Mouse (Mus musculus) intestine, embryonic 15.5 days (tissue): Measurements from ENCODE around the gene Tkfc. TPM values are rescaled to one million over a fixed set of nuclear protein-coding genes. Genes with fewer than 3 reads are reported as not detected.
"Not testable (repeated sequence)": the region's sequence is repeated elsewhere in the genome, so short reads cannot be mapped to it uniquely, and the experiment has no call there.

Experiments used
- ATAC-seq: fragments of 200-750 bp; cut with Nextera tagmentation; 2 replicates; pipeline ENCODE4 v1.8.0; 2017; ENCODE audit warnings: moderate TSS enrichment, moderate library complexity
- H3K27ac ChIP-seq: fragments of 300-500 bp; sonication (generic); 2 replicates; pipeline ENCODE4 v1.5.1; 2015; ENCODE audit warnings: mild to moderate bottlenecking, inconsistent platforms
- H3K27me3 ChIP-seq: fragments of 300-500 bp; sonication (generic); replicated peaks from 2 replicates; pipeline ENCODE4 v1.6.1; 2015; ENCODE audit warnings: inconsistent platforms
- H3K36me3 ChIP-seq: fragments of 300-500 bp; sonication (generic); 2 replicates; pipeline ENCODE4 v1.6.1; 2015; ENCODE audit warnings: inconsistent platforms
- H3K4me1 ChIP-seq: fragments of 300-500 bp; sonication (generic); replicated peaks from 2 replicates; pipeline ENCODE4 v1.6.1; 2015; ENCODE audit warnings: inconsistent platforms
- H3K4me2 ChIP-seq: fragments of 300-500 bp; sonication (generic); replicated peaks from 2 replicates; pipeline ENCODE4 v1.6.1; 2015; ENCODE audit warnings: mild to moderate bottlenecking, inconsistent platforms
- H3K4me3 ChIP-seq: fragments of 300-500 bp; sonication (generic); replicated peaks from 2 replicates; pipeline ENCODE4 v1.5.1; 2015; ENCODE audit warnings: inconsistent platforms
- H3K9ac ChIP-seq: fragments of 300-500 bp; sonication (generic); 2 replicates; pipeline ENCODE4 v1.6.1; 2015; ENCODE audit warnings: inconsistent platforms
- H3K9me3 ChIP-seq: fragments of 300-500 bp; sonication (generic); 2 replicates; pipeline ENCODE4 v1.6.1; 2016; ENCODE audit warnings: inconsistent platforms
- WGBS: fragments of 180-500 bp; shearing (Covaris S2); methylation state at CpG from one replicate; pipeline ENCODE4 v1.1.7; 2015; 5-methylcytosine and 5-hydroxymethylcytosine counted together
- polyA plus RNA-seq: library from polyadenylated mRNA; unstranded; fragments of >200 nt; fragmentation: Nextera tagmentation; extraction: Ambion mirVana; gene quantifications from 2 replicates; pipeline ENCODE4 v1.2.1, GENCODE M21; 2015

The Tkfc gene
- polyA plus RNA-seq, 1 experiment from 2014 or later = 36.3 TPM

DNA sequence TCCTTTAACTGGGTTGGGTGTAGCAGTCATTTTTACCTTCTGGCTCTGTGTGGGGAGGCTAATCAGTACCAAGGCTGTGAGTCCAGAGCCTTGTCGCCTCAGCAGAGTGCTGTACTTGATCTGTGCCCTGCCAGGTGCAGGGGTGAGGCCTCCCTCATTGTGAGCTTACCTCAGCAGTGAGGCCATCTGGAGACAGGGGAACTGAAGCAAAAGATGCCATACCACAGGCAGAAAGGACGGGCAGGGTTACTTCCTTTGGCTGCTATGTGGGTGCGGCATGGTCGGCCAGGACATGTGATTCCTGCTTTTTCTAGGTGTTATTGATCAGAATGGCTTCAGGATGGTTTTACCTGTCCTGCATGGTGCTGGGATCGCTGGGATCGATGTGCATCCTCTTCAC lies 23.5 kb downstream of the Tkfc start:
- ATAC-seq = no peak
- H3K9ac ChIP-seq = no peak overlapping the region
- H3K4me2 ChIP-seq = no peak overlapping the region
- no peaks in the 10 kb centered on the region for H3K36me3 ChIP-seq
- no peaks in the 10 kb centered on the region for H3K9me3 ChIP-seq
- H3K4me3 ChIP-seq = no peak overlapping the region
- no peak overlapping the region for H3K27ac ChIP-seq
- H3K4me1 ChIP-seq = peaks cover 3% of the 10 kb centered on the region; the same call in 1 of the 2 replicates
- no peaks in the 10 kb centered on the region for H3K27me3 ChIP-seq
- WGBS = 82% methylated on average over 6 of the region's 6 CpGs

DNA sequence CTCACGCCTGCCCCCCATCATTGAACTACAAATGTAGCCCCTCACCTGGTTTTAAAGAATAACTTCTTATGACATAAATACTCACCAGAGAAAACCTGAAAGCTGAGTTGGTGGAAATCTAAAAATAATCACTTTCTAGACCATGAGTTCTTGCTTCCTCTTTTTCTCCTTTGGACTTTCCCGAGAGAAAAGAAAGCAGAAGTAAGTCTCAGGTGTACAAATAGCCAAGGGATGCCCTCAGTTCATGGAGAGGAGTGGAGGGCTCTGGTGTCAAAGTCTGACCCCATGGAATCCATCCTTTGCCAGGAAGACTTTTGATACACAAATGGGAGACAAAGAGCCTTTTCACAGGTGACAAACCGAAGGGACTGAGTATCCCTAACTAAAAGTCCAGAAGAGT lies 24.7 kb downstream of the Tkfc start:
- H3K4me1 ChIP-seq = peaks cover 3% of the 10 kb centered on the region; the same call in 1 of the 2 replicates
- no peaks in the 10 kb centered on the region for H3K9me3 ChIP-seq
- no peak overlapping the region for H3K4me2 ChIP-seq
- no peaks in the 10 kb centered on the region for H3K27me3 ChIP-seq
- H3K36me3 ChIP-seq = no peaks in the 10 kb centered on the region
- H3K27ac ChIP-seq = no peak overlapping the region
- ATAC-seq = no peak
- WGBS = 81% methylated on average over 3 of the region's 3 CpGs
- no peak overlapping the region for H3K9ac ChIP-seq
- H3K4me3 ChIP-seq = no peak overlapping the region

DNA sequence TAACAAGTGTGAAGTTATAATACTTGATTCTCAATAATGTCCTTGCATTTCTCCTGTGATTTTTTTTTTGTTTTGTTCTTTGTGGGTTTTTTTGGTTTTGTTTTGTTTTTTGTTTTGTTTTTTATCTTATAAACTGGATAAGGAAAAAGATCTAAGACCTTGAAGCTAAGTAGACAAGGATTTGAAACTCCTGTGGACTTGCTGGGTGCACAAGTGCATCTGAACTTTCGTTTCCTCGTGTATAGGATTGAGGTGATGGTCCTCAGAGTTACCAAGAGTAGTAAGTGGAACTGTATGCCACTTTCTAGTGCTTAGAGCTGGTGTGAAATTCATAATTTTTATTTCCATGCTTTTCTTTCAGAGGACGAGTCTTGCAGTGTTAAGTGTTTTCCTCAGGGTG lies 25.4 kb downstream of the Tkfc start:
- Histone ChIP-seq H3K27ac (no peak overlapping the region), H3K4me3 (no peak overlapping the region), H3K9ac (no peak overlapping the region), H3K27me3 (no peaks in the 10 kb centered on the region), H3K4me1 (peaks cover 3% of the 10 kb centered on the region; the same call in 1 of the 2 replicates), H3K9me3 (no peaks in the 10 kb centered on the region), H3K36me3 (0 out of 2 replicates have a peak, but pooled peaks cover under 1% of the 10 kb centered on the region), H3K4me2 (no peak overlapping the region)
- ATAC-seq = no peak
- WGBS = 82% methylated on average over 3 of the region's 3 CpGs

DNA sequence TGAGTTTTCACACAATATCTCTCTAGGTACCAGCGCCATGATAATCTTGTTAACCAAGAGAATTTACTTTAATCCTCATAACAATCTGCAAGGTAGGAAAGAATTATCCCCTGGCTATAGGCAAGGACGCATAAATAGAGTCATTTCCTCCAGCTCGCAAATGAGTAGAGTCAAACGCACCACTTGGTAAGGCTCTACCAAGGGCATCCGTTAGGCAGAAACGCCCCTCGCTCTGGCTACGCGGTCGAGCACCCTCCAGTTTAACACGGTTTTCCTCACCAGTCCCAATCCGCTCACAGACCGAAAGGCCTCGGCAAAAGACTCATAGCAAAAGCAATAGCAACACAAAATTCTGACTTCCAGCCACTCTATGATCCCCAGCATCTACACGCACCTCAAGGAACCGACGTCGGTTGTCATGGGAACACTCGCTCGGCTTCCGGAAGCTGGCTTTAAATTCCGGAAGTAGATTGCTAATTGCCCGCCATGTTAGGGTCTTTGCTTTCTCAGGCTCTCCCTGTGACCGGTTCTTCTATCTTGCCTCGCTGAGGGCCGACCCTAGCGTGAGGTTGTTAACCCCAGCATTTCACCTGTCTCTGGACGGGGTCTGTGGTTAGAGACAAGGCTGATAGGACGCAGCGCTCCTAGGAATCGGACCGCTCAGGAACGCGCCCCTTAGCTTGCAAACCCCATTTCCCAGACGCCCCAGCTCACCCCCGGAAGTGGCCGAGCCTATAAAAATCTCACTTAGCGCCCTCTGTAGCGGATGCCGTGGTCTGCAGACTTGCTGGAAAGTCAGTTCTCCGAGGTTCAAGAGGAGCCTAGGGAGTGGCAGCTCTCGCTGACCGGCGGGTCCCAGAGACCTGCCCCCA lies 28.5 kb downstream of the Tkfc start, which contains the start of the genes Cyb561a3 and Tmem138:
Gene Cyb561a3, plus strand, starts transcription at position 483 of the 872 bp plus-strand sequence.
Gene Tmem138, minus strand, starts transcription at position 673 of the 872 bp plus-strand sequence.
- Histone ChIP-seq H3K9me3 (no peaks in the 10 kb centered on the region), H3K4me2 (peak within 1 kb of the TSS; percentile 83), H3K27ac (peak within 1 kb of the TSS; percentile 93), H3K36me3 (0 out of 2 replicates have a peak, but pooled peaks cover 8% of the 10 kb centered on the region), H3K9ac (peak within 1 kb of the TSS; percentile 81), H3K27me3 (no peaks in the 10 kb centered on the region), H3K4me1 (peaks cover 3% of the 10 kb centered on the region; the same call in 1 of the 2 replicates), H3K4me3 (peak within 1 kb of the TSS; percentile 68)
- under 1% methylated on average over 44 of the region's 44 CpGs for WGBS
- peak; percentile 98 for ATAC-seq

DNA sequence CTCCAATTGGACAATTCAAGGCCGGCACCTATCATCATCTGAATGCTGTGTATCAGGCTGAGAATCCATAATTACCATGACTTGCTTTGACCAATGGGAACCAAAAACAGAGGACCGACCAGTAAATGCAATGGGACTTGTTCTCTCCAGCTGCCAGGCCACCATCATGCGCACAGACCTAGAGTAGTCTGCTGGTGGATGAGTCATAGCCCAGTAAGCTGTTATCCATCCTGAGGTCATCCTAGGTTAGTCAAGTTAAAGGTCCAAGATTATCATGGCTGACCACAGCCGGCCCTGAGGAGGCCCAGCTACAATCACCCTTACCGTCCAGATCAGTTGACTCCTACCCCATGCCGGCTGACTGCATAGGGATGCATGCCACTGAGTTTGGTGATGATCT lies 35.8 kb downstream of the Tkfc start:
- 93% methylated on average over 6 of the region's 6 CpGs for WGBS
- H3K4me3 ChIP-seq = no peak overlapping the region
- peaks cover 5% of the 10 kb centered on the region; the same call in 1 of the 2 replicates for H3K36me3 ChIP-seq
- H3K4me2 ChIP-seq = no peak overlapping the region
- H3K9ac ChIP-seq = no peak overlapping the region
- no peak for ATAC-seq
- H3K9me3 ChIP-seq = no peaks in the 10 kb centered on the region
- no peak overlapping the region for H3K27ac ChIP-seq
- no peaks in the 10 kb centered on the region for H3K4me1 ChIP-seq
- H3K27me3 ChIP-seq = no peaks in the 10 kb centered on the region

GRCm38 (mm10) chr19:10565217-10565616 lies 40.2 kb downstream of the Tkfc start:
- no peak overlapping the region for H3K27ac ChIP-seq
- no peak overlapping the region for H3K9ac ChIP-seq
- no peak overlapping the region for H3K4me2 ChIP-seq
- H3K27me3 ChIP-seq = no peaks in the 10 kb centered on the region
- 0 out of 2 replicates have a peak, but pooled peaks cover 1% of the 10 kb centered on the region for H3K36me3 ChIP-seq
- no peaks in the 10 kb centered on the region for H3K9me3 ChIP-seq
- no peak overlapping the region for H3K4me3 ChIP-seq
- 41% methylated on average over 4 of the region's 4 CpGs for WGBS
- H3K4me1 ChIP-seq = peaks cover 4% of the 10 kb centered on the region; the same call in 1 of the 2 replicates
- ATAC-seq = no peak

DNA sequence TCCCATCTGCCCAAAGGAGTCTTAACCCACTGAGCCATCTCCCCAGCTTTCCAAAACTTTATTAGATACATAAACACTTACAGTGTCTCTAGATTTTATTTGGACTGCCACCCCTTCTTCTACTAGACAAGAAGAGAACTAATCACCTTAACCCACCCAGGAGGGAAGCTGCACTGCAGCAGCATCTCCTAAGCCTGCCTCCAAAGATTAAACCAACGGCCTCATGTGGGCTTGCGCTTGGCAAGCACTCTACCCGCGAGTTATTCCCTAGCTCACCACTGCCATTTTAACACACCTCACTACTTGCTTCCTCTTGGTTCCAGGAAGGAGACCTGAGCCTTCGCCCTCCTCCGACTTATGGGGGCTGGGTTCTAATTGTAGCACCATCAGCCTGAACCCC lies 41.2 kb downstream of the Tkfc start:
- no peak for ATAC-seq
- Histone ChIP-seq H3K4me2 (no peak overlapping the region), H3K27ac (no peak overlapping the region), H3K4me3 (no peak overlapping the region), H3K9me3 (no peaks in the 10 kb centered on the region), H3K36me3 (no peaks in the 10 kb centered on the region), H3K4me1 (peaks cover 4% of the 10 kb centered on the region; the same call in 1 of the 2 replicates), H3K27me3 (no peaks in the 10 kb centered on the region), H3K9ac (no peak overlapping the region)
- WGBS = 80% methylated on average over 6 of the region's 6 CpGs

DNA sequence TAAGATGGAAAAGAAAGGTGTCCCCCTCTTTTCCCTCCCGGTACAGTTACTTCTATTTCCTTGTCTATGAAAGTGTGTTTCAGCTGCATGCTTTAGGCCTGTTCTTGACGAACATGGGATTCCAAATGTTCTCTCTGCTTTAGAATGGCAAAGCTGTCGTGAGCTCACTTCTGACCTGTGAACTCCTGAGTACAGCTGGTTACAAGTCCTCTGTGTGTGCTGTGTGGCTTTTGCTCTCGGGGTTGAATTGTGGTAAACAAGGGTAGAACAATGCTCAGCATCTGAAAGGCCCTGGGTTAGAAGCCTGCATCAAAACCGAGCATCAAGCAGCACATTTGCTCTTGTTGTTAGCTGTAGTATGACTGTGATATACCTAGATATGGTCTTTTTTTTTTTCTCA lies 43.1 kb downstream of the Tkfc start:
- ATAC-seq = no peak
- Histone ChIP-seq H3K27me3 (no peaks in the 10 kb centered on the region), H3K4me3 (no peak overlapping the region), H3K9me3 (no peaks in the 10 kb centered on the region), H3K4me2 (no peak overlapping the region), H3K27ac (no peak overlapping the region), H3K4me1 (peaks cover 4% of the 10 kb centered on the region; the same call in 1 of the 2 replicates), H3K9ac (no peak overlapping the region), H3K36me3 (no peaks in the 10 kb centered on the region)
- WGBS = 65% methylated on average over 5 of the region's 5 CpGs

DNA sequence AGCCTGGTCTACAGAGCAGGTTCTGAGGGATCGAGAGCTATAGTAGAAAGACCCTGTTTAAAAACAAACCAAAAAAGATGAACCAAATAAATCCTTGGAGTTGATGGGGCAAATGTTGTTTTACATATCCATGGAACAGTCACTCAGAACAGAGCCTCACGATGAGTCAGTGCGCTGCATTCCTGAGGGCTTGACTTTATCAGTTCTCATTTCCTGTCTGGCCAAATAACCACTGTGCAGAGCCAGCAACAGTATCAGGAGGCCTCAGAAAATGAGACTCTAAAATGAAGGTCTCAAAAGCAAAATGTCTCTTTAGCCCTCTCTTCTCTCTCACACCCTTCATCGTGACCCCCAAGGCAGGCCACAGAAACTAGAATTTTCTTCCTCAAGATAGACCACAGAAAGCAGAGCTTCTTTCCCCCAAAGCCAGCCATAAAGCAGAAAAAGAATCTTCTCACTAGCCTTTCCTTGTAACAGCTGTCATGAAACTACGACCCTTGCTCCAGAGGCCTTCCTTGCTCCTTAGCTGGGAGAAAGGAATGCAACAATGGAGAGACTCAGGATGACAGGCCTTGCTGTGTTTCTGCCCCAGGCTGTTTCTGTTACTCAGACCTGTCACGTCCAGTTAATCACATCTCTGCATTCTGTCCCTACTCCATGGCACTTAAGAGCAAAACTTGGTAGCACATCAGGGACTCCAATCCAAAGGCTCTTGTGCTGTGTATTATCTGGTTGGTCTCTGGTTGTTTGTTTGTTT lies 43.7 kb downstream of the Tkfc start:
- Histone ChIP-seq H3K4me3 (no peak overlapping the region), H3K9me3 (no peaks in the 10 kb centered on the region), H3K36me3 (no peaks in the 10 kb centered on the region), H3K9ac (no peak overlapping the region), H3K27ac (no peak overlapping the region), H3K27me3 (no peaks in the 10 kb centered on the region), H3K4me2 (no peak overlapping the region), H3K4me1 (peaks cover 4% of the 10 kb centered on the region; the same call in 1 of the 2 replicates)
- ATAC-seq = peak; percentile 73; the same call in 1 of the 2 replicates
- 40% methylated on average over 6 of the region's 6 CpGs for WGBS

GRCm38 (mm10) chr19:10560108-10560507 lies 45.3 kb downstream of the Tkfc start:
- no peaks in the 10 kb centered on the region for H3K36me3 ChIP-seq
- H3K9ac ChIP-seq = no peak overlapping the region
- H3K27ac ChIP-seq = no peak overlapping the region
- no peaks in the 10 kb centered on the region for H3K9me3 ChIP-seq
- no peak overlapping the region for H3K4me3 ChIP-seq
- WGBS = 50% methylated on average over 5 of the region's 5 CpGs
- H3K27me3 ChIP-seq = no peaks in the 10 kb centered on the region
- no peak for ATAC-seq
- no peak overlapping the region for H3K4me2 ChIP-seq
- H3K4me1 ChIP-seq = peaks cover 11% of the 10 kb centered on the region

- H3K4me1 ChIP-seq = peaks cover 15% of the 10 kb centered on the region
- H3K4me3 ChIP-seq, H3K36me3 ChIP-seq, H3K27ac ChIP-seq, ATAC-seq, H3K9me3 ChIP-seq, H3K9ac ChIP-seq, H3K4me2 ChIP-seq, H3K27me3 ChIP-seq: not testable (repeated sequence)
- WGBS = 72% methylated on average over 4 of the region's 4 CpGs
Observed at GRCm38 (mm10) chr19:10557837-10558375, 47.5 kb downstream of the Tkfc start.

GRCm38 (mm10) chr19:10557430-10557829 lies 48.0 kb downstream of the Tkfc start:
- Histone ChIP-seq H3K27ac (no peak overlapping the region), H3K36me3 (no peaks in the 10 kb centered on the region), H3K4me2 (no peak overlapping the region), H3K9ac (no peak overlapping the region), H3K27me3 (no peaks in the 10 kb centered on the region), H3K4me1 (peaks cover 15% of the 10 kb centered on the region), H3K4me3 (no peak overlapping the region), H3K9me3 (no peaks in the 10 kb centered on the region)
- 78% methylated on average over 2 of the region's 2 CpGs for WGBS
- no peak for ATAC-seq
